Mouse (Mus musculus) embryo, embryonic 11 days (tissue): ENCODE measurements around the gene Nxnl1.
A peak's percentile ranks its signal among the peaks of the same experiment; 100 is the strongest.

Source experiments
- DNase-seq: peaks from one replicate; pipeline ENCODE4 v3.0.0-alpha.2; 2015

Gene Nxnl1

DNA sequence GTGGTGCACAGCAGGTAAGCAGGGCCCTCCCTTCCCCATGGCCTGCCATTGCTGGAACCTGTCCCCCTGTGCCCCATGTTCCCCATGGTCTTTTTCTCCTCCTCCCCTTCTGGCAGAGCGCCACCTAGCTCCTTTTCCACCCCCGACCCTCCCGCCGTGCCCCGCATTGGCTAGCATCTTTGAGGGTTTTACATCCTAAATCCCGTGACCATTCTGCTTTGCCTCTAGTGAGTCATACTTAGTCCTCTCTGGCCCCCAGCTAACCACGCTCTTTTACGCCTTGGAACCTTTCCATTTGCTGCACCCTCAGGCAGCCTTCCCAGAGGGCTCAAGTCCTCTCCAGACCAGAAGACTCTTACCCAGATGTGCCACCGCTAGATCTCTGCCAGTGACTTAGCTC lies 13.8 kb upstream of the Nxnl1 start:
- DNase-seq: no peak

DNA sequence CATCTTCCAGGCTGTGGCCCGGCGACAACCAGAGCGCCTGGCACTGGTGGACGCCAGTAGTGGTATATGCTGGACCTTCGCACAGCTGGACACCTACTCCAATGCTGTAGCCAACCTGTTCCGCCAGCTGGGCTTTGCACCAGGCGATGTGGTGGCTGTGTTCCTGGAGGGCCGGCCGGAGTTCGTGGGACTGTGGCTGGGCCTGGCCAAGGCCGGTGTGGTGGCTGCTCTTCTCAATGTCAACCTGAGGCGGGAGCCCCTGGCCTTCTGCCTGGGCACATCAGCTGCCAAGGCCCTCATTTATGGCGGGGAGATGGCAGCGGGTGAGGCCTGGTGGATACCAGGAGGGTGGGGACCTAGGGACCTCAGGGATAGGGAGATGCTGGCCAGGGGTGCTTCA lies 13.1 kb upstream of the Nxnl1 start:
- DNase-seq: no peak

DNA sequence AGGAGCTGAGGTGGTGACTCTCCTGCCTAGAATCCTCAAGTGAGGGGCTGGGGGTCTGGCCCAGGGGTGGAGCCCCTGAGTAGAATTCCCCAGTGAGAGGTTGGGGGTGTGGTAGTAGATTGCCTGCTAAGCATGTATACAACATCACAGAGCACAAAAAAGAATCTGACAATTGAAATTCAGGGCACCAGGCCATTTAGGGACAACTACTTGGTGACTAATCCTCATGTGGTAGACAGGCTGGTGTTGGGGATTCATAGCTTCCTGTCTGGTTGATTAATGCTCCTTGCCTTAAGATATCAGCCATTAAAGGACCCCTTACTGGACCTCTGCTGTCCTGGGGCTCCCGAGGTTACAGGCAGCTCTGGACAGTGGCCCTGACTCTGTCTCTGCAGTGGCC lies 12.6 kb upstream of the Nxnl1 start:
- no peak for DNase-seq

DNA sequence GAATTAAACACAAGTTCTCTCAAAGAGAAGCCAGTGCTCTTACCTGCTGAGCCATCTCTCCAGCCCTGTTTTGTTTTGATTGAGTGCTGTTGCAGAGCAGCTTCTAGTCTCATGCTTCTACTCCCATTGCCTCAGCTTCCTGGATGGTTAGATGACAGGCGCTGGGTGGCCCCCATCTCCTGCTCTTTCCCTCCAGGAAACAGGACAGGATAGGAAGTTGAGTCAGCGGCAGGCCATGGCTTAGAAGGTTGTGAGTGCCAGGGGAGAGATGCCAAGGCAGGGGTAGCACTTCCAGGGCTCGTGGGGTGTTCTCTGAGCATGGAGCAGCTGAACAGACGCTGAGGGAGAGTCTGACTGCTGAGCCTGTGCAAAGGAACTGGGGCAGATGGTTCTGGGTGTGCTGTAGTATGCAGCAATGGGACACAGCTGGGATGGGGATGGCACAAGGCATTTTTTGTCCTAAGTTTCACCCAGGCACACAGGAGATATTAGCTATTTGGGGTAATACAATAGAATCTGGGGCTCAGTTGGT lies 11.5 kb upstream of the Nxnl1 start:
- DNase-seq: no peak

- DNase-seq: no peak
These were observed 8.6 kb upstream of the Nxnl1 start for GRCm38 (mm10) chr8:71575020-71575419.

- DNase-seq: no peak
These were observed 8.0 kb upstream of the Nxnl1 start for GRCm38 (mm10) chr8:71574426-71574825.

GRCm38 (mm10) chr8:71572847-71573633 lies 6.6 kb upstream of the Nxnl1 start:
- no peak for DNase-seq

DNA sequence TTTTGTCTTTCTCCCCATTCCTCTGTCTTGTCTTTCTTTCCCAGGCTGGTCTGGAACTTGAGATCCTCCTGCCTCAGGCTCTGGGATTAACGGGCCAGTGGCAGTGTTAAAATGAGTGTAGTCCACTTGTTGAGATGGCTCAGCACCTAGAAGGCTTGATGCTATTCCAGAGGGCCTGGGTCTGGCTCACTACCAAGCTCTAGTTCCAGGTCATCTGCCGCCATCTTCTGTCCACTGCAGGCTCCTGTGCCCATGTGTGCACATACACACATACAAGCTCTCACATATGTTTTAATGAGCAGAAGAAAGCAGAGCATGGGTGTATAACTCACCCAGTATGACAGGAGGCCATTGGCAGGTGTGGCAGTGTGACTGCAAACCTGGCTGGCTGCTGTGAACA lies 5.7 kb upstream of the Nxnl1 start:
- no peak for DNase-seq

- peak; percentile 96 for DNase-seq
These were observed 4.0 kb upstream of the Nxnl1 start for GRCm38 (mm10) chr8:71570291-71570954.

GRCm38 (mm10) chr8:71569366-71570290 lies 3.2 kb upstream of the Nxnl1 start:
- DNase-seq: peak; percentile 93

GRCm38 (mm10) chr8:71568941-71569340 lies 2.5 kb upstream of the Nxnl1 start:
- no peak for DNase-seq

- DNase-seq: no peak
These were observed 2.1 kb upstream of the Nxnl1 start, which contains the start of gene Slc27a1 for GRCm38 (mm10) chr8:71568387-71568937. Gene Slc27a1 (plus strand): TSS chr8:71568882.

DNA sequence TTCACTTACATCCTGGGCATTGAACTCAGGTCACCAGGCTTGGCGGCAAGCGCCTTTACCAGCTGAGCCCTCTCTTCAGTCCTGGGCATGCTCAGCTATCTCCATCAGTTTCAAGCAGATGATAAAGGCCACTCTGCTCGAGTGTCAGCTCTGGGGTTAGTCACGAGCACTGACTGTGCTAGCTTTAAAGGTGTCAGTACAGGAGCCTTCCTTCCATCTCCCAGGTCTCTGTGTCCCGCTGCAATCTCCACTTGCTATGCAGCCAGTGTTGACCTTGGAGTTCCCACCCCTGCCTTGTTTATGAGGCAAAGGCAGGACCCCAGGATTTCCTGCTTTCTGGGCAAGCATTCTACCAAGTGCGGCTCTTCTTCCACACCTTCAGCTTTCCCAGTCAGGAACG lies 1.2 kb upstream of the Nxnl1 start:
- no peak for DNase-seq

DNA sequence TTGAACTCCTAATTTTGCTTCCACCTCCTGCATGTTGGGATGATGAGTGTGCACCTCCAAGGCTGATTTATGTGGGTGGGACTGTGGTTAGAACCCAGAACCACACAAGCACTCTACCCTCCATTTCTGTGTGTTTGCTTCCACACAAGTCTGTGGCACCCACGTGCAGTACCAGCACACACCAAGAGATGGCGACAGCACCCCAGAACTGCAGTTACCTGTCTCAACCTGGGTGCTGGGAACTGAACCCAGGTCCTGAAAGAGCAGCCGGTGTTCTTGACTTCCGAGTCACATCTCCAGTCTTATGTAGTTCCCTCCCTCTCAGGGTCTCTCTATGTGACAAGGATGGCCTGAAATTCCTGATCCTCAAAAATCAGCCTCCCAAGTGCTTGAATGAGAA lies 2.4 kb downstream of the Nxnl1 start:
- DNase-seq: no peak

GRCm38 (mm10) chr8:71562751-71563150 lies 3.6 kb downstream of the Nxnl1 start:
- DNase-seq: peak; percentile 76

- peak; percentile 83 for DNase-seq
These were observed 5.0 kb downstream of the Nxnl1 start for GRCm38 (mm10) chr8:71561401-71561800.

- no peak for DNase-seq
These were observed 5.6 kb downstream of the Nxnl1 start for GRCm38 (mm10) chr8:71560765-71561164.

- no peak for DNase-seq
These were observed 6.3 kb downstream of the Nxnl1 start for GRCm38 (mm10) chr8:71560071-71560470.

GRCm38 (mm10) chr8:71558958-71559690 lies 7.3 kb downstream of the Nxnl1 start:
- DNase-seq: peak; percentile 88

DNA sequence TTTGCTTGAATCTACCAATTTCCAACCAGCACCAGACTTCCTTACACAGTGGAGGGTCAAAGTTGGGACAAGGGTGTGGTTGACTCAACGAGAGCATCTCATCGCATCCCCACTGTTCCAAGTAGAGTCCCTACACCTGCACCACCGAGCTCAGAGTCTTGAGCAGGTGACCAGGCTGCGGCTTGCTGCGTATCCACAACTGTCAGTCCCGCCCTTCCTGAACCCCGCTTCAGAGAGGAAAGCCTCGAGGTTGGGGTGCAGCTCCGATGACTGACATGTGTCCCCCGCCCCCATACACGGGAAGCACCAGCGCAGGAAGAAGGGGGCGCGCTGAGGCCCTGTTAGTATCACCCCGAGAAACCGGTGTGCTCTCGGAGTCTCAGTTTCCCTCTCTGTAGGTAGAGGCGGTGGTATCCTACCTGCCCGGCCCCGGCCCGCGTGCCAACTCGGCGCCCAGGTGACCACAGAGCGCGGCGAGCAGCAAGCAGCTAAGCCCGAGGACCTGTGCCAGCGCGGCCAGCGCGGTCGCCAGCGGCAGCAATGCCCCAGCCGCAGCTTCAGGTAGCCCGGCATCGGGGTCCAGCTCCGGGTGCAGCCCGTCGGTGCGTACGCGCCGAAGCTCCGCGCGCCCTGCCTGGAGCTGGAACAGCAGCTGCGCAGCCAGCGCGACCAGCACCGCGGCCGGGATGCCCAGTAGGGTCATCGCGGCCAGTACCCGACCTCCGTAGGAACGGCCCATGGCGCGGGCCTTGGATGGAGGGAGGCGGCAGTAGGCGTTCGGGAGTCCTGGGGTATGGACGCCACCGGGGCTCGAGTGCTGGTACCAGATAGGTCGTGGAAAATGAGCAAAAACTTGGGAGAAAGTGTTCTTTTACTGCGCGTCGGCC lies 8.1 kb downstream of the Nxnl1 start, which contains the start of gene Tmem221:
Gene Tmem221, minus strand, starts transcription at position 801 of the 887 bp plus-strand sequence.
- peak; percentile 29 for DNase-seq

DNA sequence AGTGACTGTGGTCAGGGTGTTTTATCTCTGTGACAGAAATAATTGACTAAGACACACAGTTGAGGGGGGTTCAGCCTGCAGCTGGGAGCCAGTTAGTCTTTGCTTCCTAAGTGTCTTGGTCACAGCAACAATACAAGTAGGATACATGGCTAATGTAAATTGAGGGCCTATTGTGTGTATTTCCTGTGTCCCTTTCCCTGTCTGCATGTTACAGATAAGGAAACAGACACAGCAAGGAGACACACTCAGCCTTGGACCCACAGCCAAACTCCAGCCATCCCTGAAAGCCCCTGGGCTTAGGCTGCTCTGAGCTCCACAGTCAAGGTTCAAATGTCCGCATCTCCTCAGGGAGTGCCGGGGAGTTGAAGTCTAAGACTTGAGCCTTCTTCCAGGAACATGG lies 11.8 kb downstream of the Nxnl1 start:
- no peak for DNase-seq
